Mouse (Mus musculus): ENCODE results near the gene Stk10. TPM values are rescaled to one million over a fixed set of nuclear protein-coding genes. Genes with fewer than 3 reads are reported as not detected.

Stk10 gene
- 4.0 and 4.9 TPM in 2 replicates for polyA plus RNA-seq (2012; rRNA removed)
- 1.9 and 3.2 TPM in 2 replicates for polyA plus RNA-seq (2014; fragmentation: Nextera tagmentation; extraction: Ambion mirVana)

GRCm38 (mm10) chr11:32532765-32533481, at the start of gene Stk10:
Gene Stk10 (plus strand): TSS chr11:32533305.
- H3K9ac ChIP-seq (replicated peaks), result peak within 1 kb of the TSS; percentile 84
- H3K27ac ChIP-seq, result peak within 1 kb of the TSS; percentile 51
- H3K4me2 ChIP-seq (ENCODE audit: low read depth), result peak within 1 kb of the TSS; percentile 88
- ATAC-seq (ENCODE audit: insufficient read depth) (peak; percentile 95), DNase-seq (ENCODE audit: low read depth in 3 of 3, low spot score in 3 of 3) (peak; percentile 72 to 76 (median 74))
- no peaks in the 10 kb centered on the region for H3K27me3 ChIP-seq (ENCODE audit: control insufficient read depth, insufficient read depth, low read length)
- H3K36me3 ChIP-seq (replicated peaks; ENCODE audit: control insufficient read depth, insufficient read depth, low read depth), result no peaks in the 10 kb centered on the region
- H3K4me1 ChIP-seq (replicated peaks; ENCODE audit: control insufficient read depth in 2 of 2, insufficient read depth in 2 of 2, low read length in 1 of 2), result peaks cover 15 to 30% of the 10 kb centered on the region in 2 experiments
- peak within 1 kb of the TSS; percentile 68 to 85 for H3K4me3 ChIP-seq (ENCODE audit: insufficient read depth in 1 of 2, low read depth in 2 of 2, low read length in 2 of 2)
- H3K9me3 ChIP-seq (ENCODE audit: control insufficient read depth, low read length), result no peaks in the 10 kb centered on the region
- WGBS (ENCODE audit: insufficient replicate concordance), result under 1% methylated on average over 62 of the region's 82 CpGs
- TF ChIP-seq EP300 (IDR thresholded peaks at IDR 0.05; ENCODE audit: low read depth) (no peak), CTCF (IDR thresholded peaks at IDR 0.05; ENCODE audit: low read depth) (no peak; the same call in 1 of the 2 replicates)

- no peaks in the 10 kb centered on the region for H3K27me3 ChIP-seq (ENCODE audit: control insufficient read depth, insufficient read depth, low read length)
- H3K27ac ChIP-seq, result no peak overlapping the region
- no peak for ATAC-seq (ENCODE audit: insufficient read depth)
- 30% methylated on average over 3 of the region's 3 CpGs for WGBS (ENCODE audit: insufficient replicate concordance)
- H3K9me3 ChIP-seq (ENCODE audit: control insufficient read depth, low read length), result no peaks in the 10 kb centered on the region
- TF ChIP-seq CTCF (IDR thresholded peaks at IDR 0.05; ENCODE audit: low read depth) (no peak), EP300 (IDR thresholded peaks at IDR 0.05; ENCODE audit: low read depth) (no peak)
- no peak overlapping the region for H3K9ac ChIP-seq (replicated peaks)
- no peak for DNase-seq (ENCODE audit: low read depth in 3 of 3, low spot score in 3 of 3)
- H3K4me2 ChIP-seq (ENCODE audit: low read depth), result no peak overlapping the region
- no peaks in the 10 kb centered on the region for H3K36me3 ChIP-seq (replicated peaks; ENCODE audit: control insufficient read depth, insufficient read depth, low read depth)
- H3K4me3 ChIP-seq (ENCODE audit: insufficient read depth in 1 of 2, low read depth in 2 of 2, low read length in 2 of 2), result no peak overlapping the region
- H3K4me1 ChIP-seq (replicated peaks; ENCODE audit: control insufficient read depth in 2 of 2, insufficient read depth in 2 of 2, low read length in 1 of 2), result no peaks in the 10 kb centered on the region
Observed at GRCm38 (mm10) chr11:32485290-32485689, 47.8 kb upstream of the Stk10 start.

GRCm38 (mm10) chr11:32486621-32487020, 46.5 kb upstream of the Stk10 start:
- no peak for DNase-seq (ENCODE audit: low read depth in 3 of 3, low spot score in 3 of 3)
- 40% methylated on average over 3 of the region's 3 CpGs for WGBS (ENCODE audit: insufficient replicate concordance)
- H3K4me2 ChIP-seq (ENCODE audit: low read depth), result no peak overlapping the region

GRCm38 (mm10) chr11:32487501-32487900, 45.6 kb upstream of the Stk10 start:
- H3K4me3 ChIP-seq (ENCODE audit: insufficient read depth in 1 of 2, low read depth in 2 of 2, low read length in 2 of 2), result no peak overlapping the region
- no peaks in the 10 kb centered on the region for H3K4me1 ChIP-seq (replicated peaks; ENCODE audit: control insufficient read depth in 2 of 2, insufficient read depth in 2 of 2, low read length in 1 of 2)
- H3K9ac ChIP-seq (replicated peaks), result no peak overlapping the region
- WGBS (ENCODE audit: insufficient replicate concordance), result 61% methylated on average over 3 of the region's 3 CpGs
- H3K9me3 ChIP-seq (ENCODE audit: control insufficient read depth, low read length), result no peaks in the 10 kb centered on the region
- TF ChIP-seq EP300 (IDR thresholded peaks at IDR 0.05; ENCODE audit: low read depth) (no peak), CTCF (IDR thresholded peaks at IDR 0.05; ENCODE audit: low read depth) (peak; percentile 51)
- no peaks in the 10 kb centered on the region for H3K27me3 ChIP-seq (ENCODE audit: control insufficient read depth, insufficient read depth, low read length)
- no peaks in the 10 kb centered on the region for H3K36me3 ChIP-seq (replicated peaks; ENCODE audit: control insufficient read depth, insufficient read depth, low read depth)
- no peak overlapping the region for H3K4me2 ChIP-seq (ENCODE audit: low read depth)
- DNase-seq (ENCODE audit: low read depth in 3 of 3, low spot score in 3 of 3), result no peak
- ATAC-seq (ENCODE audit: insufficient read depth), result no peak
- H3K27ac ChIP-seq, result no peak overlapping the region

More at GRCm38 (mm10) chr11:32486621-32487020, 46.5 kb upstream of the Stk10 start:
- Histone ChIP-seq H3K27me3 (ENCODE audit: control insufficient read depth, insufficient read depth, low read length) (no peaks in the 10 kb centered on the region), H3K9ac (replicated peaks) (no peak overlapping the region), H3K4me3 (ENCODE audit: insufficient read depth in 1 of 2, low read depth in 2 of 2, low read length in 2 of 2) (no peak overlapping the region), H3K27ac (no peak overlapping the region), H3K36me3 (replicated peaks; ENCODE audit: control insufficient read depth, insufficient read depth, low read depth) (no peaks in the 10 kb centered on the region), H3K4me1 (replicated peaks; ENCODE audit: control insufficient read depth in 2 of 2, insufficient read depth in 2 of 2, low read length in 1 of 2) (no peaks in the 10 kb centered on the region), H3K9me3 (ENCODE audit: control insufficient read depth, low read length) (no peaks in the 10 kb centered on the region)
- TF ChIP-seq CTCF (IDR thresholded peaks at IDR 0.05; ENCODE audit: low read depth), result no peak
- ATAC-seq (ENCODE audit: insufficient read depth), result no peak

GRCm38 (mm10) chr11:32488344-32488743, 44.8 kb upstream of the Stk10 start:
- DNase-seq (ENCODE audit: low read depth in 3 of 3, low spot score in 3 of 3) (no peak), ATAC-seq (ENCODE audit: insufficient read depth) (no peak)
- Histone ChIP-seq H3K4me3 (ENCODE audit: insufficient read depth in 1 of 2, low read depth in 2 of 2, low read length in 2 of 2) (no peak overlapping the region), H3K27ac (no peak overlapping the region), H3K36me3 (replicated peaks; ENCODE audit: control insufficient read depth, insufficient read depth, low read depth) (no peaks in the 10 kb centered on the region), H3K4me1 (replicated peaks; ENCODE audit: control insufficient read depth in 2 of 2, insufficient read depth in 2 of 2, low read length in 1 of 2) (no peaks in the 10 kb centered on the region), H3K9ac (replicated peaks) (no peak overlapping the region), H3K27me3 (ENCODE audit: control insufficient read depth, insufficient read depth, low read length) (no peaks in the 10 kb centered on the region), H3K4me2 (ENCODE audit: low read depth) (no peak overlapping the region), H3K9me3 (ENCODE audit: control insufficient read depth, low read length) (no peaks in the 10 kb centered on the region)
- no peak for TF ChIP-seq CTCF (IDR thresholded peaks at IDR 0.05; ENCODE audit: low read depth)
- no peak for TF ChIP-seq EP300 (IDR thresholded peaks at IDR 0.05; ENCODE audit: low read depth)

Measured in liver, embryonic 14.5 days (tissue).